Mouse (Mus musculus) heart, embryonic 11.5 days (tissue): ENCODE measurements at regions not wholly inside any gene's neighbourhood (a gene's known extent, or its start where the extent isn't known, plus 50 kb on each side); places are given as distances from the start of the nearest gene placed in this dataset.
A peak's percentile ranks its signal among the peaks of the same experiment; 100 is the strongest.

Experiments used
- ATAC-seq: fragments of 200-750 bp; cut with Nextera tagmentation; replicated peaks from 2 replicates; pipeline ENCODE4 v1.8.0; 2017; ENCODE audit warnings: moderate library complexity; ENCODE audit not compliant: insufficient number of reproducible peaks, low FRiP score, low TSS enrichment
- H3K27ac ChIP-seq: fragments of 300-500 bp; sonication (generic); 2 replicates; pipeline ENCODE4 v1.5.1; 2014; ENCODE audit warnings: mild to moderate bottlenecking, low read depth, low read length
- H3K27me3 ChIP-seq: fragments of 300-500 bp; sonication (generic); 2 replicates; pipeline ENCODE4 v1.6.1; 2014; ENCODE audit warnings: mild to moderate bottlenecking, low read length, mixed read lengths; ENCODE audit not compliant: control insufficient read depth, insufficient read depth
- H3K36me3 ChIP-seq: fragments of 300-500 bp; sonication (generic); 2 replicates; pipeline ENCODE4 v1.6.1; 2014; ENCODE audit warnings: mild to moderate bottlenecking, low read length, moderate library complexity, mixed read lengths; ENCODE audit not compliant: control insufficient read depth, insufficient read depth
- H3K4me1 ChIP-seq: fragments of 300-500 bp; sonication (generic); 2 replicates; pipeline ENCODE4 v1.6.1; 2014; ENCODE audit warnings: low read length; ENCODE audit not compliant: control insufficient read depth, insufficient read depth
- H3K4me2 ChIP-seq: fragments of 300-500 bp; sonication (generic); 2 replicates; pipeline ENCODE4 v1.6.1; 2014; ENCODE audit warnings: mild to moderate bottlenecking, moderate library complexity
- H3K4me3 ChIP-seq: fragments of 300-500 bp; sonication (generic); 2 replicates; pipeline ENCODE4 v1.5.1; 2014; ENCODE audit warnings: low read depth, low read length
- H3K9ac ChIP-seq: fragments of 300-500 bp; sonication (generic); 2 replicates; pipeline ENCODE4 v1.6.1; 2014; ENCODE audit warnings: mild to moderate bottlenecking, low read depth, low read length, moderate library complexity
- H3K9me3 ChIP-seq: fragments of 300-500 bp; sonication (generic); replicated peaks from 2 replicates; pipeline ENCODE4 v1.6.1; 2016; ENCODE audit warnings: low read length; ENCODE audit not compliant: control insufficient read depth
- WGBS: fragments of 180-500 bp; shearing (Covaris S2); extraction: QIAGEN DNeasy Blood & Tissue Kit; methylation state at CpG from one replicate; pipeline ENCODE4 v1.1.7; 2014; ENCODE audit not compliant: insufficient replicate concordance; 5-methylcytosine and 5-hydroxymethylcytosine counted together

DNA sequence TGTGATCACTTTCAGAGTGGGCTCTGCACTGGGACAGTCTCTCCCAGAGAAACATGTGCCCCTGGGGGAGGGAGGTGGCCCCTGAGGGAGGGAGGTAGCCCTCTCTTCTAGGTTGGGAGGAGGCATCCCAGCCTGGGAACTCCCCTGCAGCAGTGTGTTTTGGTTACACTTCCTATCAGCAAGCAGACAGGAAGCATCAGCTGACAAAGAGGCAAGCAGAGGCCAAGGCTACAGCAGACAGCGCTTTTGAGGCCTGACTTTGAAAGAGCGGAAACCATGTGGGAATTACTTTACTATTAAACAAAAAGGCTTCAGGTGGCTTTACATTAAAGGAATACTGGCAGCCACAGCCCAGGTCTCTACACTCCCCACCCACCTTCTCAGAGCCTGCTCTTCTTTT, 244.8 kb downstream of the Gm11361 start:
- H3K9ac ChIP-seq: no peak overlapping the region
- no peak overlapping the region for H3K4me2 ChIP-seq
- 18% methylated on average over 2 of the region's 2 CpGs for WGBS
- H3K27me3 ChIP-seq: no peaks in the 10 kb centered on the region
- H3K4me3 ChIP-seq: no peak overlapping the region
- peak overlapping the region; percentile 13; the same call in 1 of the 2 replicates for H3K27ac ChIP-seq
- H3K9me3 ChIP-seq: no peaks in the 10 kb centered on the region
- H3K4me1 ChIP-seq: peaks cover 8% of the 10 kb centered on the region
- ATAC-seq: peak; percentile 81
- no peaks in the 10 kb centered on the region for H3K36me3 ChIP-seq

DNA sequence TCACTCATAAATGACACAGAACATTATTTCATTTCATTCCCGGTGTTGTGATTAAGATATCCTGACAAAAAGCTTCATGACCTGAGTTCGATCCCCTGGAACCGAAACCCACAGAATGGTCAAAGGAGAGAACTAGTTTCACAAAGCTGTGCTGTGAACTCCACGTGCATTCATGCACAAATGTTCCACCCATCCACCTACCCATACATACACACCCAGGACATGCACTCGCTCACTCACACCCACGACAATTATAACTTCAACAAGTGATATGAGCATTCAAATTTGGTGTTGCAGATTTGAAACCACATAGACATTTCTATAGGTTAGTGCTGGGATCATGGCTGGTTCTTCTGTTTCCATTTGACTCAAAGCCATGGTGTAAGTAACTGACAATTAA, 243.4 kb downstream of the Gm11361 start:
- 89% methylated on average over 6 of the region's 6 CpGs for WGBS
- H3K36me3 ChIP-seq: no peaks in the 10 kb centered on the region
- ATAC-seq: no peak
- no peak overlapping the region for H3K4me3 ChIP-seq
- H3K4me1 ChIP-seq: peaks cover 8% of the 10 kb centered on the region
- no peak overlapping the region for H3K9ac ChIP-seq
- H3K27me3 ChIP-seq: no peaks in the 10 kb centered on the region
- no peak overlapping the region for H3K4me2 ChIP-seq
- no peak overlapping the region for H3K27ac ChIP-seq
- H3K9me3 ChIP-seq: no peaks in the 10 kb centered on the region

DNA sequence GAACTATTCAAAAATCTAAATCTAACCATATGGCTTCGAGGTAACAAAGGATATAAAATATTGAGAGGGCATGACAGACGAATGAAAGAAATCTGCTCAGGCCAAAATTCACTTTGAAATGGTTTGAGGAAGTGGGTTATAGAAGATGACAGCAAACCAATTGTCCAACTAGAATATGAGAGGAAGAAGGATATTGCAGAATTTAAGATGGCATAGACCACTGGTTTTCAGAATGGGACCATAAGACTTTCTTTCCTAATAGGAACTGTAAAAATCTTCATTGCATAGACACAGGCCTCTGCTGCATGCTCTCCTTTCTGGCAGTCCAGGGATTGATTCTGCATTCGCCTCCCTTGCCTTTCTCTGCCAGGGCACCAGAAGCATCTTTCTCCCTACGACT, 240.2 kb downstream of the Gm11361 start:
- no peak overlapping the region for H3K9ac ChIP-seq
- no peak overlapping the region for H3K27ac ChIP-seq
- H3K4me3 ChIP-seq: no peak overlapping the region
- H3K36me3 ChIP-seq: no peaks in the 10 kb centered on the region
- no peak for ATAC-seq
- H3K27me3 ChIP-seq: no peaks in the 10 kb centered on the region
- peaks cover 5% of the 10 kb centered on the region for H3K4me1 ChIP-seq
- H3K9me3 ChIP-seq: no peaks in the 10 kb centered on the region
- H3K4me2 ChIP-seq: no peak overlapping the region
- whole genome bisulfite sequencing: 86% methylated on average over 4 of the region's 4 CpGs

DNA sequence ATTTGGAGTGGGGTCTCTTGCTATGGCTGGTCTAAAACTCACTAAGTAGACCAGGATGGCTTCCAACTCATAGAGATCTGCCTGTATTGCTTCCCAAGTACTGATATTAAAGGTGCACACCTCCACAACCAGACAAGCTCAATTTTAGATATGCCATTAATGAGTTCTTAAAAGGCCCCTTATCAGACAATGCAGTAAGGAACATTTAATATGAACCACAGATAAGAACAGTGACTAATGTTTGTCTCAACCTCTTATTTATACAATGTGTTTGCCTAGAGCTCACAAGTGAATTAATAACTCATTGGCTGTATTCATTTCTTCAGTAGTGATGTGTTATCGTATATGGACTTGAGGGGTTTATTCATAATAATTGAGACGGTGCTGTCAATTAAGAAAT, 234.7 kb downstream of the Gm11361 start:
- Histone ChIP-seq H3K27ac (no peak overlapping the region), H3K27me3 (no peaks in the 10 kb centered on the region), H3K36me3 (no peaks in the 10 kb centered on the region), H3K4me1 (no peaks in the 10 kb centered on the region), H3K4me3 (no peak overlapping the region), H3K4me2 (no peak overlapping the region), H3K9ac (no peak overlapping the region), H3K9me3 (no peaks in the 10 kb centered on the region)
- 94% methylated on average over 2 of the region's 2 CpGs for WGBS
- no peak for ATAC-seq

- no peaks in the 10 kb centered on the region for H3K4me1 ChIP-seq
- H3K4me2 ChIP-seq: no peak overlapping the region
- 68% methylated on average over 3 of the region's 3 CpGs for WGBS
These were observed 226.4 kb downstream of the Gm11361 start for GRCm38 (mm10) chr13:28483727-28484126.

DNA sequence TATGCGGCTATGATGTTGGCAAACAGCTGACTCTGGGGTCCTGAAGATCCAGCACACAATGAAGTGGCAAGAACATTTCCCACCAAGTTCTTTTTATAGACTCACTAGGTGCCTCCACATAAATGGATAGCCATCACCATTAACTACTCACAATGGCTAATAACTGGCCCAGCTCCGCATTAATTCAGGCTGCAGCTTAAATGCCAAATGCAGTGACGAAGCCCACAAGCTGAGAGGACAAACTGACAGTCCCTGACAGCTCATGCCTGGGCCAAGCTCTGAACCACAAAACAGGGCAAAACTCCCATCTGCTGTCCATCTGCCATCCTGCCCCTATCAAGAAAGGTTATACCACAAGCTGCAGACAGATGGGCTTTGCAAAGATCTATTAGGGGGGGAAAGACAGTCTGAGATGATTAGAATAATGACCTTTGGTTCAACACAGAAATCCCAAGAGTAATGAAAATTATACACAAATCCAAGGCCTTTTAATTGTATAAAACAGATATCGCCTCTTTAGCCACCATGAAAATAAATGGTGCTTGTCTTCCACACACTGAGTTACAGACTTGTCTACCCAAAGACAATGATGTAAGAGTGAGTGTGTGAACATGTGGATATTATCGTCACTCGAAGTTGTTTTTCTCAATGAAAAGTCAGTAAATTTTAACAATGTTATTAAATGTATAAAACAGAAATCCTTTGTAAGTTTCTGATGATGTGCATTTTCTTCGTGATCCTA, 224.1 kb downstream of the Gm11361 start:
- WGBS: 79% methylated on average over 7 of the region's 7 CpGs
- no peak overlapping the region for H3K9ac ChIP-seq
- no peak overlapping the region for H3K27ac ChIP-seq
- H3K36me3 ChIP-seq: no peaks in the 10 kb centered on the region
- no peaks in the 10 kb centered on the region for H3K4me1 ChIP-seq
- H3K4me2 ChIP-seq: no peak overlapping the region
- no peak for ATAC-seq
- no peak overlapping the region for H3K4me3 ChIP-seq
- H3K27me3 ChIP-seq: no peaks in the 10 kb centered on the region
- H3K9me3 ChIP-seq: no peaks in the 10 kb centered on the region; the same call in 1 of the 2 replicates

More at GRCm38 (mm10) chr13:28483727-28484126, 226.4 kb downstream of the Gm11361 start:
- no peak for ATAC-seq
- H3K27me3 ChIP-seq: no peaks in the 10 kb centered on the region
- H3K36me3 ChIP-seq: no peaks in the 10 kb centered on the region
- H3K9me3 ChIP-seq: no peaks in the 10 kb centered on the region
- no peak overlapping the region for H3K27ac ChIP-seq
- H3K4me3 ChIP-seq: no peak overlapping the region
- no peak overlapping the region for H3K9ac ChIP-seq

DNA sequence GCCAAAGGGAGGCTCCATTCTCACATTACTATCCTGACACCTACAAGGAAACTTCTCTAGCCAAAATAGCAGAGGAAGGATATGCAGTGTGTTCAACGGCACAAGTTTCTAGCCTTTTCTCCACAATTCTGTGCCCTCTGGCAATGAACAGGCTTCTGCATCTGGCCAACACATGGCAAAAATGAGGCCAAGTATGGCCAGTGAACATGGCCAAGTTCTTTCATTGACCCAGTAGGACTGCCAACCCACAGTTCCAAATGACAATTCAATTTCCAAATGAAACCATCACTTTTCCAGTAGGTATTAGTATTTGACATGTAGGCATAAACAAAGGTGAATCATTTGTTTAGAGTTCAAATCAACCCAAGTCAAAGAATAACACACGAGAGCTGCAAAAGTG, 208.8 kb downstream of the Gm11361 start:
- H3K4me1 ChIP-seq: no peaks in the 10 kb centered on the region
- H3K9me3 ChIP-seq: no peaks in the 10 kb centered on the region
- no peak overlapping the region for H3K9ac ChIP-seq
- ATAC-seq: no peak
- H3K36me3 ChIP-seq: no peaks in the 10 kb centered on the region
- no peaks in the 10 kb centered on the region for H3K27me3 ChIP-seq
- H3K27ac ChIP-seq: no peak overlapping the region
- WGBS: 82% methylated on average over 2 of the region's 2 CpGs
- no peak overlapping the region for H3K4me2 ChIP-seq
- no peak overlapping the region for H3K4me3 ChIP-seq

DNA sequence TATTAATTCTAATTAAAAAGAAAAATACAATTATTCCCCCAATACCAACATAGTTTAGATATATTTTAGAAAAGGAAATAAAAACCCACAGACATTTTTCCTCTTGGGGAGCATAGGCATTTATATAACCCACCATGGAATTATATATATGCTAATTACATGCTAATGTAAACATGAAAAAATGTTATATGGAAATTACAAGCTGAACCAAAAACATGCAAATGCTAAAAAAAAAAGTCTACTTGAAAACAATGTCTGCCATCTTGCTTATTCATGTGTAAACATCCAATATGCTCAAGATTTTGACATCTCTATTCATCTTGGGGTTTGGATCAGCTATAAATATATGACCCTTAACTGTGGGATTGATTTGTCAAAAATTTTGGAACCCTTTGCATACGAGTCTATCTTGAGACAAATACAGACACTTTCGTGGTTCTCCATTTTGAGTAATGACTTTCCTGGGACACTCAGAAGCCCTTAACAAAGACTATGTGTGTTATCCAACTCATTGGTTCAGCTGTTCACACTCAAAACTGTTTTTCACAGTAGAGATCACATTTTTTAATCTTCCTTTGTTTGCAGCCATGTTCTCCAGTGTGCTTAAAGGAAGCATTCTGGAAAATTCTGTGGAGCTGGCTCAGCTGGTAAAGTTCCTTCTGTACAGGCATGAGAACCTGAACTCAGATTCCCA, 208.0 kb downstream of the Gm11361 start:
- no peak overlapping the region for H3K27ac ChIP-seq
- H3K9me3 ChIP-seq: no peaks in the 10 kb centered on the region
- H3K4me1 ChIP-seq: no peaks in the 10 kb centered on the region
- WGBS: 70% methylated on average over 2 of the region's 2 CpGs
- H3K4me3 ChIP-seq: no peak overlapping the region
- no peak overlapping the region for H3K9ac ChIP-seq
- no peak overlapping the region for H3K4me2 ChIP-seq
- no peak for ATAC-seq
- H3K27me3 ChIP-seq: no peaks in the 10 kb centered on the region
- H3K36me3 ChIP-seq: no peaks in the 10 kb centered on the region

DNA sequence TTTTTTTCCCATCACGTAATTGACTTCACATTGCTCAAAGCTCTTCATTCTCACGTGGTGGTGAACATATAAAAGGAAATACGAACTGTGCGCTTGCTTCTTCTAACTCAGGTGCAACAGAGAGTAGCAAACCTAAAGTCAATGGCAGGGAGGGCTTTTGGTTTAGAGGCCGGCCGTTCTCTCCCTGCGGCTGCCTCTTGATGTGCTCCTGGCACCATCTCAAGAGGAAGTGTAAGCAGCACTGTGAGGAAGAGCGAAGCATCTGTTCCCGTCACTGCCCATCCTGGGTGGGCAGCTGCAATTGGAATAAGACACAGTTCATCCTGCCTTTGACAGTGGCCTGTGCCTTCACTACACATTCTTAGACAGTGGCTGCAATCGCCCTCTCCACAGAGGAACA, 204.0 kb downstream of the Gm11361 start:
- no peak for ATAC-seq
- H3K9ac ChIP-seq: no peak overlapping the region
- no peaks in the 10 kb centered on the region for H3K36me3 ChIP-seq
- no peak overlapping the region for H3K4me3 ChIP-seq
- 82% methylated on average over 10 of the region's 10 CpGs for WGBS
- no peak overlapping the region for H3K4me2 ChIP-seq
- no peak overlapping the region for H3K27ac ChIP-seq
- no peaks in the 10 kb centered on the region for H3K4me1 ChIP-seq
- H3K27me3 ChIP-seq: no peaks in the 10 kb centered on the region
- H3K9me3 ChIP-seq: no peaks in the 10 kb centered on the region
